Mouse (Mus musculus) kidney, adult 18-20 months (tissue): ENCODE data around the gene Pkp3.
A peak's percentile ranks its signal among the peaks of the same experiment; 100 is the strongest.
"Not testable (repeated sequence)": the region's sequence is repeated elsewhere in the genome, so short reads cannot be mapped to it uniquely, and the experiment has no call there.

Experiments
- DNase-seq: peaks from one replicate; pipeline ENCODE4 v3.0.0; 2021

Pkp3 gene

GRCm38 (mm10) chr7:141077841-141078240, at the start of gene Pkp3:
Pkp3 (plus strand) TSS chr7:141078218.
- DNase-seq, result no peak

GRCm38 (mm10) chr7:141028831-141029230, 49.2 kb upstream of the Pkp3 start, which contains the start of gene Gm17387:
Gm17387 (plus strand) TSS chr7:141029131.
- no peak for DNase-seq

GRCm38 (mm10) chr7:141030390-141030789, 47.6 kb upstream of the Pkp3 start:
- no peak for DNase-seq

- no peak for DNase-seq
Observed at GRCm38 (mm10) chr7:141032458-141033167, 45.4 kb upstream of the Pkp3 start.

GRCm38 (mm10) chr7:141036624-141037023, 41.4 kb upstream of the Pkp3 start:
- not testable (repeated sequence) for DNase-seq

GRCm38 (mm10) chr7:141038090-141039032, 39.7 kb upstream of the Pkp3 start:
- no peak for DNase-seq

GRCm38 (mm10) chr7:141039386-141040107, 38.5 kb upstream of the Pkp3 start:
- no peak for DNase-seq

- DNase-seq, result no peak
Observed at GRCm38 (mm10) chr7:141040867-141041606, 37.0 kb upstream of the Pkp3 start.

GRCm38 (mm10) chr7:141041661-141042060, 36.4 kb upstream of the Pkp3 start:
- peak; percentile 69 for DNase-seq

- DNase-seq, result no peak
Observed at GRCm38 (mm10) chr7:141042539-141042938, 35.5 kb upstream of the Pkp3 start.

- peak; percentile 42 for DNase-seq
Observed at GRCm38 (mm10) chr7:141046931-141047580, 31.0 kb upstream of the Pkp3 start.

- DNase-seq, result peak; percentile 73
Observed at GRCm38 (mm10) chr7:141047581-141048225, 30.3 kb upstream of the Pkp3 start.

- DNase-seq, result peak; percentile 93
Observed at GRCm38 (mm10) chr7:141048226-141049218, 29.5 kb upstream of the Pkp3 start.

GRCm38 (mm10) chr7:141049326-141049725, 28.7 kb upstream of the Pkp3 start:
- no peak for DNase-seq

- DNase-seq, result no peak
Observed at GRCm38 (mm10) chr7:141051060-141051685, 26.8 kb upstream of the Pkp3 start.

- peak; percentile 12 for DNase-seq
Observed at GRCm38 (mm10) chr7:141052016-141052415, 26.0 kb upstream of the Pkp3 start.

- no peak for DNase-seq
Observed at GRCm38 (mm10) chr7:141052421-141052820, 25.6 kb upstream of the Pkp3 start.

- DNase-seq, result no peak
Observed at GRCm38 (mm10) chr7:141055785-141056184, 22.2 kb upstream of the Pkp3 start.

- DNase-seq, result no peak
Observed at GRCm38 (mm10) chr7:141056976-141057375, 21.0 kb upstream of the Pkp3 start.
